Mouse (Mus musculus) left cerebral cortex, postnatal 25 days (tissue): Measurements from ENCODE around the gene Fchsd2. TPM values are rescaled to one million over a fixed set of nuclear protein-coding genes. Genes with fewer than 3 reads are reported as not detected.

Experiments used
- DNase-seq, 2 experiments: peaks; one replicate each; pipeline ENCODE4 v3.0.0; 2022; ENCODE audit warnings: low spot score in 2 of 2, mixed read lengths in 1 of 2
- intact Hi-C: fragments of 180-260 bp; cut with DNase I; formaldehyde crosslinking; loops from one replicate; pipeline ENCODE4 v1.15.1; 2025
- total RNA-seq, 2 experiments: library from RNA; stranded (reverse); gene quantifications; 2 replicates each; pipeline ENCODE4 v1.2.3; 2021

Fchsd2 gene
- total RNA-seq, result 10 to 100 TPM; 38.8 to 43.9 TPM

DNA sequence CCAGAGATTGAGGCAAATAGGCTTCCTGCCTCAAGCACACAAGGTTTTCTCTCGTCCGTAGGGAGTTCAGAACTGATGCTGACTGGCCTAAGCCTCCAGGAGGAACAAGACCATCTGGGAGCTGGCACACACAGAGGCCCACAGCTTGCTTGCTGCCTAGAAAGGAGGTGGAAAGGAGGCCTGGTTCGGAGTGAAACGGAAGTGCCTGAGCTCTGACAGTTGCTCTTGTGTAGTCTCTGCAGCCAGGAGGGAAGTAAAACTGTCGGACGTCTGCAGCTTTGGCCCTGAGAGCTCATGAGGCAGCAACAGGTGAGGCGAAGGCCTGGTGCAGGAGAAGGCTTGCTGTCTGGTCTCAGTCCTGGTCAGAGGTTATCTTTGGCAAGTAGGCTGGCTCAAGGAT lies at the start of gene Fchsd2:
Gene Fchsd2 (plus strand): TSS at position 246 of the 400 bp plus-strand sequence.
- peak; percentile 16 to 61 for DNase-seq
- intact Hi-C loops, result no loop called here

DNA sequence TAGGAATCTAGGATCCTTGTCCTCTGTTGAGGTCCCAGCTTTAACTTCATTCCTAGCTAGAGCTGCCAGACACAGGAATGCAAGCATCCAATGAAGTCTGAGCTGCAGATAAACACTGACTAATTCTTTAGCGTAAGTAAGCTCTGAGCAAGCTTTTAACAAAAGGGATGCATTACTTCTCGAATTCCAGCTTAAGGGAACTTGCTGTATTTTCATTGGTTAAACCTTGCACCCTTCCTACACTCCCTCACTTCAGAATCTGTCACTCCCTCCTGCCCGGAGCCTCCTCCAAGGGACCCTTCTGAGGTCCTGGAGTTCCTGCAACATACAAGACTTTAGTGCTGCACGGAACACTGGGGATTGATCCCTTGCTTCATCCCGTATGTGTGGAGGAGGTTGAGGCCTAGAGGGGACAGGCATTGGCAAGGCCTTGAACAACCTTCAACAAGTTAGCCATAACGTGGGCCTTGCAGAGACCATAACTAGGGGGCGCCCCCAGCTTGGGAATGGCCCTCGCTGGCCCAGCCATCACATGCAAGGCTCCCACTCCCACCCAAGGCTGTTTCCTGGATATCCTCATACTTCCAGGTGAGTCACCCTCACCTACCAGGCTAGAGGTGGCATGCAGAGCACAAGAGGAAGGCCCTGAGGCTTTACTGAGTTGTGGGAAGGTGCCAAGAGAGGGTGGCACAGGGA lies 48.7 kb upstream of the Fchsd2 start:
- DNase-seq, result no peak
- intact Hi-C loops, result loop anchor here (5.0 kb wide), 1 partner anchor 37 kb away; no protein-coding TSS in a partner anchor

DNA sequence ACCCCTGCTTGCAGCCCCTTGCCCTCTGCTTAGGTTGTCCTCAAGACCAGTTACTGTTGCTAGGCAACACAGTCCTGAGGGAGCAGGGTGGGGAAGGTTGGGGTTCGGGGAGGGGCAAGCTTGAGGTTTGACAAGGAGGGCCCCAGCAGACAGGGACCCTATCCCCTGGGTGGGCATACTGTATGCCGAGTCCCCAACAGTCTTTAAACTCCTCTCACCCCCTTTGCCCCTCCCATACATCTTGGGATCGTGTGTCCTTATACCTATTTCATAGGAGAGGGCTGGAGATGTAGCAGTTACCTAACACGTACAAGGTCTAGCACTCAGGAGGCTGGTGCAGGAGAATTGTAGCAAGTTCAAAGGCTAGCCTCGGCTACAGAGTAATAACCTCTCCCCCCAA lies 44.4 kb upstream of the Fchsd2 start:
- no peak for DNase-seq
- intact Hi-C loops, result no loop called here

DNA sequence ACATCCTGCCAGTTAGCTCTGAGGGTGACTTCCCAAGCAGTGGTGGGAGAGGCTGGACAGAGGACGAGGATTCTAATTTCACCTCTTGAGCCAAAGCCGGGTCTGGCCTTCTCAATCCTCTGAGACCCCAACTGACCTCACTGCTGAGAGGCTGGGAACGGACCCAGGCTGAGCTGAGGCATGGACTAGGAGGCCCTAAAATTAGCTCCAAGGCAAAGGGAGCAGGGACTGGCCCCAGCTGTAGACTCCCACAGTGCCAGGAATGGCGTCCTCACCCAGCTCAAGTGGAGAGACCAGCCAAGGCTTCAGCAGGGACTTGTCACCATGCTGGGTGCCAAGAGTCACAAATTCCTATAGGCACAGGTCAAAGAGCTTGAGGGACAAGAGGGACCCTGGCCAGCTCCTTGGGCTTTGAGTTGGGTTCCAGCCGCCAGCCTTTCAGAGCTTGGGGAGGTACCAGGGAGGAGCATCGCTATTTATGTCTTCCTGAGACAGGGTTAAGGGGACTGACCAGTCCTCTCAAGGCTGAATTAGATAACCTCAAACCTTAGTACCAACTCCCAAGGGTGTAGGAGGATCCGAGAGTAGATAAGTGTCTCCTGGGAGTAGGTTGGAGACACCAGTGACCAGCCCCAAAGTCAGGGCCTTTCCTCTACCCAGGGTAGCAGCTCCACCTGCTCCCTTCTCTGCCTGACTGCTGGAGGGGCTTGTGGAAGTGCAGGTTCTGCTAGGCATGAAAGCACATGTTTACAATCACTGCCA lies 43.2 kb upstream of the Fchsd2 start:
- no peak for DNase-seq
- intact Hi-C loops, result no loop called here

DNA sequence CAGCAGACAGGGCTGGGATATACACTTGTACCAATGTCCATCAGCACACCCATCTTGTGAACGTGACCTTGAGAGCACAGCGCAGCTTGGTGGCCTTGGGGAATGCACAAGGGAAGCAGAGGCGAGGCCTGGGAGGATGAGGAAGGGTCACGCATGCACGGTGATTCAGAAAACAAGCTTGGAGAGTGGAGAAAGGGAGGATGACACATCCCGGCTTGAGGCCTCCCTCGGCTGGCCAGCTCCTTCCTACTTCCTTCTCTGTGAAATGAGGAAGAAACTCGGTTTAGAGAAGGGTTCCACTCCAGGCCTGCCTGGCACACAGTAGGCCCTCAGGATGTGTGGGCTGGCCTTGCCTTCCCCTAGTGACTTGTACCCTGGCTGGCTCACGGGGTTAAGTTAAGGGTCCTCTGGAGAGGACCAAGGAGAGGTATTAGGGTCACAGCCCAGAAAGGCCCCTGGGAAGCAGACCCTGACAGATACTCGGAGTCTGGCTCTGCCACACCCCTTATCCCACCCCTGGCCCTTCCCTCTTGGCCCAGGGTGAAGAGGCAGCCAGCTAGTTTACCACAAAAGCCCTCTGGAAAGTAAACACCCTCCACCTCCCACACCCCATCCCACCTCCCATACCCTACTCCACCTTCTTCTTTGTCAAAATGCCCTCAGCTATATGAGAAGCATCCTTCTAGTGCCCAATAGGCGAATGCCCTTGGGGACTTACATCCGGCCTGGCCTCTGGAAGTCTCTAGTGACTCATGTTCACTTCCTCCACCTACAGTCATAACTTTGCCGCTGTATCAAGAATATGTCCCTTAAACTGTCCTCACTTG lies 41.7 kb upstream of the Fchsd2 start:
- intact Hi-C loops, result loop anchor here (1.0 kb wide), 2 partner anchors 63 to 108 kb away; no protein-coding TSS in a partner anchor
- DNase-seq, result no peak

DNA sequence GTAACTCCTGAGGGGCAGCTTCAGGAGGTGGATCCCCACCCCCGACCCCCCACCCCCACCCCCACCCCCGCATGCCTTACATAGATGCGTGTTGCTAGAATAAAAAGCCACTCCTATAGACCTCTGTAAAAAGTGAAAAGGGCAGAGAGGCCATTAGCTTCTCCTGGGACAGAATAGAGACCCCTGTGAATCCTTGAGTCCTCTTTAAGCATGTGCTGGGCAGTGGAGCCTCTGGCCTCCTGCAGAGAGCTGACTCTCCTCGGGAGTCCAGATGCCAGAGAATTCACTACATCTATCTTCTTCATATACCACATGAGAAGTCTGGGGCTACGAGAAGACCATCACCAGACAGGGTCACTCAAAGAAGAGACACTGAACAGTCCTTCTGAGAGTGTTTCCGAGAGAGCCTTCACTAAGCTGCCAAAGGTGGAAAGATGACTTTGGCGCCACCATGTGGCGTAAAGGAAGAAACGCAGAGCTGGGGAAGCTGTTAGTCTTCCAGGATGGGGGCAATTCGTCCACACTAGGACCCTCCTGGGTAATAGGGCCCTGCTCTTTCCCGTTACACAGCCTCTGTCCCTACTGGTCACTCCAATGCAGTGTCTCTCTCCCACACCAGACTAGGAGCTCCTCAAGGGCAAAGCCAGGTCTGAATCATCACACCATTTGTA lies 41.0 kb upstream of the Fchsd2 start:
- DNase-seq, result peak; percentile 68 to 71
- intact Hi-C loops, result loop anchor here (1.0 to 2.0 kb wide), 3 partner anchors 63 to 145 kb away; no protein-coding TSS in a partner anchor

DNA sequence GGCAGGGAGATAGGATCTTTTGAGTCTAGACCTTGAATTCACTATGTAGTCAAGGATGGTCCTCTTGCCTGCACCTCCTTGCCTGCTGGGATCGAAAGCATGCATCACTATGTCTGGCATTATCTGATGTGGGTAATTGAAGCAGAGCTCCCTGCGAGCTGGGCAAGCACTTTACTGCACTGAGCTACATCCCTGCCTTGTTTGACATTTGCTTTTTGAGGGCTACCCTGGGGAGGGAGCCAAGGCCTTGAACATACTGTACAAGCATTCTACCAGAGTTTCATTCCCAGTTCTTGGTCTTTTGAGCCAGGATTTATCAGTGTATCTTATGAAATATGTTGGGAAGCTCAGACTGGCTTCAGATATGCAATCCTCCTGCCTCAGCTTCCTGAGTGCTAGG lies 39.5 kb upstream of the Fchsd2 start:
- DNase-seq, result no peak
- intact Hi-C loops, result loop anchor here (2.0 kb wide), 1 partner anchor 146 kb away; no protein-coding TSS in a partner anchor

DNA sequence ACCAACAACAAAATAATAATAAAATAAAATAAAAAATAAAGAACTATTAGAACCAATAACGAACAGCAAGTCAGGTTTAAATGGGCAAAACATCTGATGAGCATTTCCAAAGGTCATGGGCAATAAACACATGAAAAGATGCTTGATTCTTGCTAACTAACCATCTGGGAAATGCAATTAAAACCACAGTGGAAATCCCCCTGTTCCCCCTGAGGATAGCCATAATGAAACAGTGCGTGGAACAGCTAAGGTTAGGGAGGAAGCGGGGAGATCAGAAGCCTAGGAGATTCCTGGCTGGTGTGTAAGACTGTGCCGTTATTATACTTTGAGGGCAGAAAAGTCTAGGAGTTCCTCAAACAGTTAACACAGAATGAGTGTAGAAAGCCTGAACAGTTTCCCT lies 35.4 kb upstream of the Fchsd2 start:
- intact Hi-C loops, result no loop called here
- no peak for DNase-seq

DNA sequence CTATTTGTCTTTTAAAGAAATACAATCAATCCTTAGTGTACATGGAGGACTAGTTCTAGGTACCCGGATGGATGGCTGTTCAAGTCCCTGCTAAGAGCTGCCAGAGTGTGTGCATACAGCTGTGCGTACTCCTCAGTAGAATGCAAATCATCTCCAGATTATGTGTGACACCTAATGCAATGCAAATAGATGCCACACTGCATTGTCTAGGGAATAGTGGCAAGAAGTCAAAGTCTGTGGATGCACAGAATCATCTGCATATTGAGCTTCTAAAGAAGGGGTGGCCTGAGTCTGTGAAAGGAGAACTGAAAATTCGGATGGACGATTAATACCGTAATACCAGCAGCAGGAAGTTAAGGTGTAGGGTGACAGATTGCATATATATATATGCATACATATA lies 33.5 kb upstream of the Fchsd2 start:
- intact Hi-C loops, result no loop called here
- no peak for DNase-seq

DNA sequence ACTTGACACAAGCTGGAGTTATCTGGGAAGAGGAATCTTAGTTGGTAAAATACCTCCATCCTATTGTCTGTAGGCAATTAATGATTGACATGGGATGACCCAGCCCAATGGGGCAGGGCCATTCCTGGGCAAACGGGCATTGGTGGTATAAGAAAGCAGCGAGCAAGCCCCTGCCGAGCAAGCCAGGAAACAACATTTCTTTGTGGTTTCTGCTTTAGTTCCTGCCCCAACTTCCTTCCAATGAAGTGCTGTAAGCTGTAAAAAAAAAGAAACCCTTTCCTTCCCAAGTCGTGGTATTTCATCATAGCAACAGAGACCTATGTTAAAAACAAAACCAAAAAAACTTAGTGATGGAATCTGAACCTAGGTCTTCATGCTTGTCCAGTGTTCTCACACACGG lies 32.2 kb upstream of the Fchsd2 start:
- intact Hi-C loops, result loop anchor here (2.0 to 5.0 kb wide), 2 partner anchors 48 to 212 kb away; no protein-coding TSS in a partner anchor

DNA sequence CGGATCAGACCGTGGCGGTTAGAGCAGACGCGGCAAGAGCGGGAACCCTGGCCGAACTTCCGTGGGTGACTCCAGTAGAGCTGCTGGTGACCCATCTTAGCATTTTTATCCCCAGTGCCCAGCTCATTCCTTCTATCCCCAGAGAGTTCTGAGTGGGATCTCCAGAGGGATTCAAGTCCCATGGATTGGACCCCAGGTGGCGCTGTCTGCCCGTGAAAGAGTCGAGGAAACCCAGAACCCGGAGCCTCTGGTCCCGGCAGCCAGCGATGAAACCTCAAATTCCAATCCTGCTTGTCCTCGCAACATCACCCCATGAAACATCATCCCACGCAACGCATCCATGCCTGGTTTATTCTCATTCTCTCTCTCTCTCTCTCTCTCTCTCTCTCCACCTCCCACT lies 31.3 kb upstream of the Fchsd2 start:
- intact Hi-C loops, result loop anchor here (1.0 to 5.0 kb wide), 5 partner anchors 47 to 313 kb away; no protein-coding TSS in a partner anchor
- peak; percentile 85 to 93 for DNase-seq

More for the DNA sequence above, 32.2 kb upstream of the Fchsd2 start:
- no peak for DNase-seq

DNA sequence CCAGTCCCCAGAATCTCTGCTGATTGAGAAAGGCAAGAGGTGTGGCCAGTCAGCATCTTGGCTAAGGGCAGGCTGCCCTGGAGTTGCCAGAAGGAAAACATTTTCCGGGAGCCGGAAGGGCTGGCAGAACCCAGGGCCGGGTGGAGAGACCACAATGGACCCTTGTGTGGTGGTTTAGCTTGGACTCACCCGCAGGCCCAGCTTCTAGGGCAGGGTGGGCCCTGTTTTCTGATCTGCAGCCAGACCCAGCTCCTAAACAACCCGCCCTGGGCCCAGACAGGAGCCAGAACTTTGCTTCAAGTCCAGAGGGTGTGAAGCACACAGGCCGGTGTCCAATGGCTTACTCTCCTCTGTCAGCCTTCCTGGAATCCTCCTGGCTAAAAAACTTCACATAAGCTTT lies 30.4 kb upstream of the Fchsd2 start:
- intact Hi-C loops, result loop anchor here (5.0 kb wide), 1 partner anchor 210 kb away; no protein-coding TSS in a partner anchor

DNA sequence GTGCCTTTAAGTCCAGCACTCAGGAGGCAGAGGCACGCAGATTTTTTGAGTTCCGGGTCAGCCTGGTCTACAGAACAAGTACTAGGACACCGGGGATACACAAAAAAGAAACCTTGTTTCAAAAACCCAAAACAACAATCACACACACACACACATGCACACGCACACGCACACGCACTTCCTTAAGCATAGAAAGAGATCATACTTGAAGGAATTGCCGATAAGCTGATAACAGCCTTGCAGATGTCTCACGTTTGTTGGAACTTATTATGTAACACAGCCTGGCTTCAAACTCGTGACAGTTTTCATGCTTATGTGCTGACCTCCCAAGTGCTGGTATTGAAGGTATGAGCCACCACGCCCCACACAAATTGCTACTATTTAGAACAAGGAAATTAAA lies 29.1 kb upstream of the Fchsd2 start:
- DNase-seq, result no peak
- intact Hi-C loops, result loop anchor here (5.0 kb wide), 1 partner anchor 209 kb away; no protein-coding TSS in a partner anchor

More for the DNA sequence above, 30.4 kb upstream of the Fchsd2 start:
- peak; percentile 30 to 69 for DNase-seq

DNA sequence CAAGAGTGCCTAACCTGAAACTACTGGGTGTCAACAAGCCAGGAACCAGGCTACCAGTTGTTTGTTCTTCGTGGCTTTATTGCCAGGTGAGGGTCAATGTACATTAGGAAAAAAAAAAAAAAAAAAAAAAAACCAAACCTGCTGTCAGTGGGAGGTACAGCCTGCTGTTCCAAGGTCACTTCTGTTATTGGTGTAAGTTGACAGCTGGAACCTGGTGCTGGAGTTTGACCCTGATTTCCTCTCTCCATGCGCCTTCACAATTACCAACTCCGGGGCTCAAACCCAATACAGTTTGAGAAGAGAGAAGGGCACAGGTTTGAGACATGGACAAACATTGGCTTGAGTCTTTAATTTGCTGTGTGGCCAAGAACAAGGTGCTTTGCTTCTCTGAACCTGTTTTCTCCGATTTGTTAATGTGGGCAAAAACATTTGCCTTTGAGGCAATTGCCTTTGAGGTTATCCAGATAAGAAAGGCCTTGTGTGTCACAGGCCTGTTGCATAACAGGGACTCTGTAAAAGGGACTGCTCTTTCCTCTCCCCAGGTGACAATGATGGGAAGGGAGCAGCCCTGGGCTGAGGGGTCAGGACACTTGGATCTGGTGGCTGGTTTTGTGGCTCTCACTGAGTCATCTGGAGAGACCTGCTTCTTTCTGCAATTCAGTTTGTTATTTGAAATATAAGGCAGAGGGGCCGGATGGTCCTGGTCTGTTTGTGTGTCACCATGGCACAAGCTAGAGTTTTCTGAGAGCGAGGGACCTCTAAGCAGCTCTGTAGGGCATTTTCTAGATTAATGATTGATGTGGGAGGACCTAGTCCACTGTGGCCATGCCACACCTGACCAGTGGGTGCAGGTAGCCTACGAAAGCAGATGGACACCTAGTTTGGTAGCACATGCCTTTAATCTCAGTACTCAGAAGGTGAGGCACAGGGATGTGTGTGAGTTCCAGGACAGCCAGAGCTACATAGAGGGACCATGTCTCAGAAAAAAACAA lies 27.7 kb upstream of the Fchsd2 start:
- intact Hi-C loops, result loop anchor here (5.0 kb wide), 1 partner anchor 207 kb away; no protein-coding TSS in a partner anchor

DNA sequence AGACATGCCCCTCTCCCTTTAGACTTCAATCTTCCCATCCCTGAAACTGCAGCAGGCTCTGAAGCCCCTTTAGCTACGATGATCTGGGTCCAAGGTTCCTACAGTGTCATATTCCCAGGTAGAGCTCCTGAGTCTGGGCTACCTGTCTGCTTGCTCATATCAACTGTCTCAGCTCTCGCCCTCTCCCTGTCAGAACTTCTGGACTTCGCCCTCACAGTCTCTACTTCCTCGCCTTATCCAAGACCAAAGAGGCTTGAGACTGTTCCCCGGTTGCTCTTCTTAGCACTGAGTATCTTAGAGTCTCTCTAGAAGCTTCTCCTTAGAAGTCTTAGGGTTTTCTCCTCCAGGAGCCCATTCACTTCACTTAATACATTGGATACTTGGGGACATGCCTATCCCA lies 26.7 kb upstream of the Fchsd2 start:
- intact Hi-C loops, result no loop called here
- no peak for DNase-seq

More for the DNA sequence above, 27.7 kb upstream of the Fchsd2 start:
- no peak for DNase-seq

DNA sequence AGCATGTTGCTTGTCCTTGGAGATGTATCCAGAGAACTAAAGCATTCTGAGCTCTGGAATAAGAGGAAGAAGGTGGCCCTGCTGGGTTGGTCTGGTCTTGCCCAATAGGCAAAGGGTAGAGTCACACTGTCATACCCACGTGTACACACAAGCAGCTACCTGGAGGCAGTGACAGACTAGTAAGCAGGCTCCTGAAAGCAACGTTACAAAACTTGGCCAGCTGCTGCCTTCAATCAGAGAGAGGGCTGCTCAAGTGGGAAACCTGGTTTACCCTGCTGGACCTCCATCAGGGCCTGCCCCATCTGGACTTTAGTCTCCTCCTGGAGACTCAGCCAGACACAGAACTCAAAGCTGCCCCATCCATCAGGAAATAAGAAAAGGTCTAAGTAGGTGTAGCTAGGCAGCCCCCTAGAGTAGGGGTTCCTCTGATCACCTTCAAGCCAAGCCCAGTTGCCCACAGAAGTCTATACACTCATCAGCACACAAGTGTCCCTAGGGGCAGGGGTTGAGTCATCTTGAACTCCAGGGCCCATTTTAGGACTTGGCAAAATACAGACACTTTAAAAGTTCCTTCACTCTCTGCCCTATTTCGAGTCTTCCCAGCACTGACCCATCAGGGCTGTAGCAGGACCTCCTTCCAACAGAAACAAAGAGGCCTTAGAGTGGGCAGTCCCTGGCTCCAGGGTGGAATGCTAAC lies 25.9 kb upstream of the Fchsd2 start:
- intact Hi-C loops, result no loop called here
- no peak for DNase-seq

DNA sequence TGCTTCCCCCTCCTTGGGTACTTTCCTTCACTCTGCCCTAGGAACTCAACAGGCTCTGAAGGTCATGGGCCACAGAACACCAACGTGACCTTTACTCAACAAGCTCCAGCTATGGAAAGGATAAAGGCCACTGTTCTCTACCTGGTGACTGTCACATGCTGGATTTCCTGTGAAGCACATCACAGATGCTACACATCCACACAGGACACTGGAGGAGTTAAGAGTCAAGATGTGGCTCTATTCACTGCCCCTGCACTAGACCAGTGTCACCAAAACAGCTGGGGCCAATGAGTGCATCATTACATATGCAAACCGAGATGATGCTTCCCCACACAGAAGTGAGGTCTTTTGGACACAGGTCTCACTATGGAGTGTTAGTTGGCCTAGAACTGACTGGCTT lies 25.1 kb upstream of the Fchsd2 start:
- DNase-seq, result no peak
- intact Hi-C loops, result no loop called here
